ENCODE assay signal across 8 mouse cellular contexts in the genomic region with DNA sequence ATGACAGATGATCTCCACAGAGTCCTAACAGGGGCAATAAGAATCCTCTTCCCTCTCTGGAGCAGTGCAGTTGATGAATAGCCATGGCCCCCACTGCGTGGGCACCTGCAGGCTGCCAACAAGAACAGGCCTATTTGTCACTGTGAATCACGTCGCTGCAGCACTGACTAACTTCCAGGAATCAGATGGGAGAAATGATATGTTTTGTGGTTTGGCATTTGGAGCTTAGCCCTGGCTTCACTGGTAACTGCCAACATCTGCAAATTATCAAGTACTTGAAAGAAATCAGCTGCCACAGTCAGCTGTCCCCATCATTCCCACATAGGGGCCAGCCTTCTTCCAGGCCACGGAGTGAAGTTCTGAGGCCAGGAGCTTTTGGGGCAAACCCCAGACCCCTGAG.
DNase-seq lines count a peak whose midpoint lies in the region; ATAC-seq lines count a peak whose summit lies in the region.
"Had no signal": no experiment of that assay in that cellular context is flagged by ENCODE, and none has a peak within 500 bp of the region (broad histone marks: within the 10 kb centered on the region; RNA-seq: fewer than 3 reads in every experiment).

No protein-coding gene starts in this region.

- peak overlapping the region; percentile 92 for H3K27ac ChIP-seq in limb, embryonic 11.5 days (replicated peaks; ENCODE audit: low read depth, low read length)
- H3K27ac ChIP-seq: stomach, embryonic 15.5 days had no signal

- no peak overlapping the region for H3K4me2 ChIP-seq in limb, embryonic 11.5 days (ENCODE audit: low read depth, severe bottlenecking)
- H3K4me2 ChIP-seq: stomach, embryonic 15.5 days had no signal

- H3K36me3 ChIP-seq in limb, embryonic 11.5 days (ENCODE audit: control insufficient read depth, insufficient read depth, low read length): no peaks in the 10 kb centered on the region
- H3K36me3 ChIP-seq: stomach, embryonic 15.5 days had no signal

- DNase-seq in kidney, postnatal 10 days: peak; percentile 52
- no peak for DNase-seq in kidney, adult 18-20 months
- DNase-seq in adipocyte (ENCODE audit: low spot score): peak; percentile 80
- peak; percentile 76 to 79 for DNase-seq in cerebellum, postnatal 14 days
- DNase-seq in limb, embryonic 11.5 days (ENCODE audit: low spot score): peak; percentile 76
- DNase-seq in urinary bladder, adult 2 months (ENCODE audit: low spot score): no peak
- DNase-seq in yolk sac, embryonic 10.5 days (ENCODE audit: low spot score): no peak

- H3K27me3 ChIP-seq in limb, embryonic 11.5 days (ENCODE audit: control insufficient read depth, insufficient read depth, low read length): no peaks in the 10 kb centered on the region
- H3K27me3 ChIP-seq: stomach, embryonic 15.5 days had no signal

- H3K4me1 ChIP-seq in limb, embryonic 11.5 days (ENCODE audit: control insufficient read depth, insufficient read depth, low read length): peaks cover 42% of the 10 kb centered on the region

- H3K9me3 ChIP-seq in limb, embryonic 11.5 days (ENCODE audit: control insufficient read depth, low read length): peaks cover 2% of the 10 kb centered on the region; the same call in 1 of the 2 replicates
- H3K9me3 ChIP-seq: stomach, embryonic 15.5 days had no signal

- H3K4me3 ChIP-seq in limb, embryonic 11.5 days (ENCODE audit: low read depth, low read length): no peak overlapping the region
- H3K4me3 ChIP-seq: stomach, embryonic 15.5 days had no signal

- 5% methylated on average over 4 of the region's 4 CpGs for WGBS in limb, embryonic 11.5 days

- no peak for ATAC-seq in limb, embryonic 11.5 days (ENCODE audit: insufficient number of reproducible peaks, low FRiP score, low TSS enrichment, low read depth)

- H3K9ac ChIP-seq in limb, embryonic 11.5 days (ENCODE audit: low read length): no peak overlapping the region
- H3K9ac ChIP-seq: stomach, embryonic 15.5 days had no signal

Comparison
In these comparisons a context has a peak if more than half of its experiments do, and no peak if none do; other contexts are left out.
1. DNase-seq: peak in kidney, postnatal 10 days (single experiment), adipocyte (single experiment), cerebellum, postnatal 14 days (2 of 2) and limb, embryonic 11.5 days (single experiment); none in kidney, adult 18-20 months (single experiment), urinary bladder, adult 2 months (single experiment) and yolk sac, embryonic 10.5 days (single experiment).